Mouse (Mus musculus) B cell, adult (primary cell): ENCODE data around the gene Cox20. TPM values are rescaled to one million over a fixed set of nuclear protein-coding genes. Genes with fewer than 3 reads are reported as not detected.

ENCODE experiments used
- total RNA-seq: library from RNA; stranded (reverse); gene quantifications from 4 replicates; pipeline ENCODE4 v1.2.4, GENCODE M21; 2023; ENCODE audit not compliant: inconsistent age

Gene Cox20
- total RNA-seq: 50.5 to 60.5 TPM (median 55.7 TPM) in 4 replicates

GRCm38 (mm10) chr1:178318389-178319184 is at the start of gene Cox20:
Gene Cox20 (plus strand): TSS chr1:178319130.

GRCm38 (mm10) chr1:178337551-178338317 is 18.8 kb downstream of the Cox20 start, which contains the start of gene Hnrnpu:
Gene Hnrnpu (minus strand): TSS chr1:178337797.

Other genes starting within 250 kb of the Cox20 start
- 11.6 to 15.5 TPM (median 15.1 TPM) in 4 replicates for gene Desi2, start 131.7 kb upstream of the Cox20 start, total RNA-seq
- 728 to 784 TPM (median 759 TPM) in 4 replicates for gene Hnrnpu, start 18.7 kb downstream of the Cox20 start, total RNA-seq
- gene Efcab2, start 87.0 kb downstream of the Cox20 start, total RNA-seq: 5.7 to 8.7 TPM (median 6.9 TPM) in 4 replicates
- not detected in 4 replicates for gene Kif26b, start 210.0 kb downstream of the Cox20 start, total RNA-seq